Mouse (Mus musculus): Measurements from ENCODE around the gene Lhx5.

Lhx5 gene

DNA sequence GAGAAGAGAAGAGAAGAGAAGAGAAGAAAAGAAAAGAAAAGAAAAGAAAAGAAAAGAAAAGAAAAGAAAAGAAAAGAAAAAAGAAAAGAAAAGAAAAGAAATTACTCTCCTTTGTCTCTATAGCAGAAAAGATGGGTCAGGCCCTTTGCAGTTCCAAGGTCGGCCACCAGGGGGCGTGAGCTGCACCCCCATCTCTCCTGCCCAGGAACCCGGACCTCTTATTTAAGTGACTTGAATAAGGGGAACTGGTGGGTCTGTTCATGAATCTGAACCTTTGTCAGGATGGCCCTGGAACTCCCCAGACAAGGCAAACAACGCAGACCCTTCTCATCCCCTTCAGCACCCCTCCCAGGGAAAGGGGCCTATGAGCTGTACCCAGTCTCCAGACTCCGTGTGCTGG is 33.6 kb downstream of the Lhx5 start:
- DNase-seq (ENCODE audit: low spot score) = peak; percentile 60

DNA sequence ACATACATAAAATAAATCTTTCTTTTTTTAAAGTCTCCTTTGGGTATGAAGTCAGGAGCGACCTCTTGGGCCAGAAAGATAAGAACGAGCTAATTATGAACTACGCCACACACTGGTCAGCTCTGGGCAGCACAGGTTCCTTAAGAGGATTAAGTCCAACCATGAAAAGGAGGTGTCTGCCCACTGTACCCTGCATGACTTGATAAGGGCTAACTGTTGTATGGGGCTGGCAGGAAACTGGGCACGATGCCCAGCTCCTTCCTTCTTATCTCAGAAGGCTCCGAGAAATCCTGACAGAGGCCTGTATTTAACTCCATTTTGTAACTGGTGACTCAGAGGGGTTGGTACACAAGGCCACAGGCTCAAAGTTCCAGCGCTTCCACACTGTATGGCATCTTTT is 34.4 kb downstream of the Lhx5 start:
- DNase-seq (ENCODE audit: low spot score) = peak; percentile 82

DNA sequence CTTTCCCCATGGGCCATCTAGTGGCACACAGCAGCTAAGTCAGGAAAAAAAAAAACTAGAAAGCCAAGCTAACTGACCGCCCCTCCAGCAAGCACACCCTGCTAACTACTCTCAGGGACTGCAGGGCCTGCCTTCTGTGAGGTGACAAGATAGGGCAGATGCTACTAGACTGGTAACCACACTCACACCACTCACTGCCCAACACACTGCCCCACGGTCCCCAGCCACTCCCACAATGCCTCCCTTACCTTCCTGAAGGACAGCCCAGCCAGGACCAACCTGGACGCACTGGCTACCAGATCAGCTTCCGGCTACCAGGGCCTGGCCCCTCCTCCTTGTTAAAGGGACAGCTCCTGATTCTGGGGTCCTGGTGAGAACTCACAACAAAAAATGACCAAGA is 35.5 kb downstream of the Lhx5 start:
- peak; percentile 58 for DNase-seq (ENCODE audit: low spot score)

DNA sequence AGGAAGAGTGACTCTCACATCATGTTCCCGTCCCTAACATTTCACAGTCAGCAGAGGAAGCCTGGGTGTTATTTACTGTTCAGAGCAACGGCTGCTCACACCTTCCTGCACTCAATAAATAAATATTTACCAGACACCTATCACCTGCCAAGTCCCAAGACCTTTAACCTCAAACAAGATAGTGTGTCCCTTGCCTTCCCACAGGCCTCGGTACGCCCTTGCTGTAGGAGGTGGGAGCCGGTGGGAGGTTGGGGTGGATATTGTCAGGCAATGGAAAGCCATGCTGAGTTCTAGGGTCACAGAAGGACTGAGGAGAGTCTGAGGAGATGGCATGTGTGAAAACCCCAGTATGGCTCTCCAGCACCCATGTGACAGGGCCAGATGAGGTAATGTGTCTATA is 36.8 kb downstream of the Lhx5 start:
- no peak for DNase-seq (ENCODE audit: low spot score)

DNA sequence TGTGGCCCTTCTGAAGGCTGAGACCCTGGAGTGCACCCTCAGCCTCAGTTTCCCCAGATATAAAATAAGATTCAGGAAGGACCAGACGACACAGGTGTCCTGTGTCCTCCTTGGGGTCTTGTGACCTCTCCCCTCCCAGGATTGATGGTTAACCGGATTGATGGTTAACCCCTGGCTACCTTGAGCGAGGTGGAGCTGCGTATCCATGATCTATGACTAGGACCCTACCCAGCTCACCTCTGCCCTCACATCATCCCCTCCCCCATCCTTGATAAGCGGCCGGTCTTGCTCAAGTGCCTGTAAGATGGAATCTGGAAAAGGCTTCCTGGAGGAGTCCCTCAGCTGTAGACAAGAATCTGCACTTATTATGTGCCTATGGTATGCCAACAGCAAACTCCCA is 37.3 kb downstream of the Lhx5 start:
- no peak for DNase-seq (ENCODE audit: low spot score)

DNA sequence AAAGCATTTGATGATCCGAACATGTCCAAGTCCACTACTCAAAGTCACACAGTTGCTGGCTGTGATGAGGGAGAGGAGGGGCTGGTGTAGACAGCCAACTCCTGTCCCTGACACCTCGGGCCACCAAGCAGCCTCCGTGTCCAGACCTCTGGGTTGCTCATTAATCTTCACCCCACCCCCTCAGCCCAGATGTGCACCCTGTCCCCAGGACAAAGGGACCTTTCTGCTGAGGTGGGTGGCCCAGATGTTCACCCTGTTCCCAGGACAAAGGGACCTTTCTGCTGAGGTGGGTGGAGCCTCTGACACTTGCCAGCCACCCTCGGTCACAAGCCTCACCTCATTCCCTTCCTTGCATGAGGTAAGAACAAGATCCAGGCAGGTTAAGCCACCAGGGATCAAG is 40.0 kb downstream of the Lhx5 start:
- peak; percentile 4 for DNase-seq (ENCODE audit: low spot score)

DNA sequence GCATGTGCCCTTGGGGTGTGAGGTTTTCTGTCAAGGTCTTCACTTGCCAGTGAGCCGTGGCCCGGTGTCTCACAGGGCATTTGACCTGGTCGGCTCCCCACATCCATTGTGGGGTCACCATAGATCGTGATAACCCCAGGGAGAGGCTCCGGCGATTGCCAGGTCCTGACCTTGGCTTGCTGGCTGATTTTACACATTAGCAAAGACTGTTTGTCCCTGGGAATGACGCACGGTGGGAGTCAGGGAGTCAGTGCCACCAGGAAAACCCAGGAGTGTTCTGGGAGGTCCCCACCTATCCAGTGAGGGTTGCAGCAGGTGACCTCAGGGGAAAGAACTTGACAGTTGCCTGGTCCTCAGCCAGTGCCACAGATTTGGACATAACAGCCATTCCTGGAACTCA is 41.3 kb downstream of the Lhx5 start, which contains the start of gene Sdsl:
TSS of gene Sdsl (minus strand) at position 41 of the 400 bp plus-strand sequence.
- DNase-seq (ENCODE audit: low spot score) = peak; percentile 4

DNA sequence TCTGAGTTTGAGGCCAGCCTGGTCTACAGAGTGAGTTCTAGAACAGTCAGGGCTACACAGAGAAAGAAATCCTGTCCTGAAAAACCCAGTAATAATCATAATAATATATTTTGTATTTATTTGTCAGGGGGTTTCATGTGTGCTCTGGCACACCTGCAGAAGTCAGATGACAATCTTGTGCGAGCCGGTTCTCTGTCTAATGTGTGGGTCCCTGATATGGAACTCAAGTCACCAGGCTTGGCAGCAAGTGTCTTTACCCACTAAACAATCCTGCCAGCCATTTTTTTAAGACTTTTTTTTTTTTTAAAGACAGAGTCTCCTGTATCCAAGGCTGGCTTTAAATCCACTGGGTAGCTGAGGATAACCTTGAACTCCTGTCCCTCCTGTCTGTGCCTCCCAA is 41.9 kb downstream of the Lhx5 start:
- DNase-seq (ENCODE audit: low spot score) = no peak

DNA sequence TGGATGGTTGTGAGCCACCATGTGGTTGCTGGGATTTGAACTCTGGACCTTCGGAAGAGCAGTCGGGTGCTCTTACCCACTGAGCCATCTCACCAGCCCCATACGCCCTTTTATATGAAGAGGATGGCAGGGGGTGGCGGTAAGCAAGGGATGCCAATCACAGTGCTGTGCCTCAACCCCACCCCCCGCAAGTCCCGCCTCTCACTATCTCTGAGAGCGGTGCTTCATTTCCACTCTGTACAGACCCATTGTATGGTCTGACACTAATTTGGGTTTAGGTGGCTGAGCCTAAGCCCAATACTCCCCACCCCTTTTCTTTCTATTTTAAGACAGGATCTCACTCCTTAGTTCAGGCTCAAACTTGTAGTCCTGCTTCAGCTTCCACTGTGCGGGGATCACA is 44.4 kb downstream of the Lhx5 start:
- no peak for DNase-seq (ENCODE audit: low spot score)

DNA sequence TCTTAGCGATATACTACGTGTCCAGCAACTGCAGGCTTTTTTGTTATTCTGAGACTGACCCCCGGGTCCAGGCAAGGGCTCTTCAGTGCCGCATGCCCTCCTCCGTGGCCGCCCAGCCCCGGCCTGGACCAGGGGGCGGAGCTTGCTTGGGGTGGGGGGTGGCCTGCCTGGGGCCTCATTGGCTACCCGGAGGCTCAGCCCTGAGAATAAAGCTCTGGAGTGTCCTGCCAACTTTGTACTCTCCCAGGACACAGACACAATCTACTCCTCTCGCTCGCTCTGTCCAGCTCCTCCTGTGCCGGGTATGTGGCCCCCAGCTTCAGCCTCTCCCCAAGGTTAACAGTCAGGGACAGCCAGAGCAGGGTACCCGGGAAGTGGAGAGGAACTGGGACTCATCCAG is 44.8 kb downstream of the Lhx5 start, which contains the start of gene Sds:
TSS of gene Sds (plus strand) at position 231 of the 400 bp plus-strand sequence.
- DNase-seq (ENCODE audit: low spot score) = no peak

DNA sequence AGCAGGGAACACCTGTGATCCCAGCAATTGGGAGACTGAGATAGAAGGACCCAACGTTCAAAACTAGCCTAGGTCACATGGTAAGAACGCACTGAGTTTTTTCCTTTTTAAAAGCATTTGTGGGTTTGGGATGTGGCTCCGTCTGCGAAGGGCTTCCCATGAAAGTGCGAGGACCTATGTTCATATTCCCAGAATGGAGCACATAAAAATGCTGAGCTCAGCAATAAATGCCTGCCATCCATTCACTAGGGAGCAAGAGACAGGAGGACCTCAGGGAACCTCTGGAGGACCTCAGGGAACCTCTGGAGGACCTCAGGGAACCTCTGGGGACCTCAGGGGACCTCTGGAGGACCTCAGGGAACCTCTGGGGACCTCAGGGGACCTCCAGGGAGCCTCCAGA is 46.5 kb downstream of the Lhx5 start:
- DNase-seq (ENCODE audit: low spot score) = no peak

DNA sequence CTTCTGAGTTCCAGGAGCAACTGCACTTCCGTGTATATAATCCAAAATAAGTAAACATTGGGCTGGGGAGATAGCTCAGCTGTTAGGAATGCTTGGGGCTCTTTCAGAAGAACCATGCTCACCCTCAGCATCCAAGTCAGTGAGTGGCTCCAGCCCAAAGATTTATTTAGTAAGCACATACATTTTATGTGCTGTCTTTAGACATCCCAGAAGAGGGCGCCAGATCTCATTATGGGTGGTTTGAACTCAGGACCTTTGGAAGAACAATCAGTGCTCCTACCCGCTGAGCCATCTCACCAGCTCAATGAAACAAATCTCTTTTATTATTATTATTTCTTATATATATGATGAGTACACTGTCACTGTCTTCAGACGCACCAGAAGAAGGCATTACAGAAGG is 48.0 kb downstream of the Lhx5 start:
- DNase-seq (ENCODE audit: low spot score) = no peak

DNA sequence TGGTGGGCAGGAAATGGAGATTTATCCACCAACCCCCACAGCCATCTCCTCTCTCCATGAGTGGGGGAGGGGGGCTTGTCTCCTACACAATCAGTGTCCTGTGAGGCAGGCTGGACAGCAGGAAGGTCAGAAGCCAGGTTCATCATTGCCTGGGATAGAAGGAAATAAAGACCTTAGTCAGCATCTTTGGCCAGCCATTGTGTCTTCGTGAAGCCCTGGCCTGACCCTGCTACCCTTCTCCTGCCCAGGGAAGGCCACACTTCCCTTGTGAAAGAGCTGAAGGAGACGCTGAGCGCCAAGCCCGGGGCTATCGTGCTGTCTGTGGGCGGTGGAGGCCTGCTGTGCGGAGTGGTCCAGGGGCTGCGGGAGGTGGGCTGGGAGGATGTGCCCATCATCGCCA is 49.7 kb downstream of the Lhx5 start:
- DNase-seq (ENCODE audit: low spot score) = no peak

DNA sequence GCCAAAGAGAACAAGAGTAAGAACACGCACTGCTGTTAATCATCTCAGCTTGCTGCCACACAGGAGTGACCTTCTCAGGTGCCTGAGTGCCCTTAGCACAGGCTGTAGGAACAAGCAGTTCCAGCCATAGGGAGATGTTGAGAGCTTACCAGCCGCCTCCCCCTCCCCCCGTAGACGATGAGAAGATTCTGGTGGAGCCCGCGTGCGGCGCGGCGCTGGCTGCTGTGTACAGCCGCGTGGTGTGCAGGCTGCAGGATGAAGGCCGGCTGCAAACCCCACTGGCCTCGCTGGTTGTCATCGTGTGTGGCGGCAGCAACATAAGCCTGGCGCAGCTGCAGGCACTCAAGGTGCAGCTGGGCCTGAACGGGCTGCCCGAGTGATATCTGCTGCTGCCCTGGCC is 51.9 kb downstream of the Lhx5 start:
- DNase-seq (ENCODE audit: low spot score) = no peak

DNA sequence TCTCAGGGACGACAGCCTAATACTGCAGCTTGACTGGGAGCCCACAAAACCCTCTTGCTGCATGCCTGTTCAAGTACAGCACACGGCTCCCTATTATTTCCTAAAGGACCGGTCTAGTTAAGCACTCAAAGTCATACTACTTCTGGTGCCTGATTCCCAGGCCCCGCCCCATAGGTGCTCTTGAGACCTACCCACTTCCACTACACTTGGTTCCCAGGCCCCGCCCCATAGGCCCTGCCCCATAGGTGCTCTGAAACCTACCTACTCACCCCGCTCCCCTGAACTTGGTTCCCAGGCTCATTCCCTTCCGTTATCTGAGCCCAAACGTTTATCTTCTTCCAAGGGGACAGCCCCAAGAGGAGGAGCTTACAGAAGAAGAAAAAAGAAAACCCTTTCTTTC is 56.3 kb downstream of the Lhx5 start:
- DNase-seq (ENCODE audit: low spot score) = no peak

DNA sequence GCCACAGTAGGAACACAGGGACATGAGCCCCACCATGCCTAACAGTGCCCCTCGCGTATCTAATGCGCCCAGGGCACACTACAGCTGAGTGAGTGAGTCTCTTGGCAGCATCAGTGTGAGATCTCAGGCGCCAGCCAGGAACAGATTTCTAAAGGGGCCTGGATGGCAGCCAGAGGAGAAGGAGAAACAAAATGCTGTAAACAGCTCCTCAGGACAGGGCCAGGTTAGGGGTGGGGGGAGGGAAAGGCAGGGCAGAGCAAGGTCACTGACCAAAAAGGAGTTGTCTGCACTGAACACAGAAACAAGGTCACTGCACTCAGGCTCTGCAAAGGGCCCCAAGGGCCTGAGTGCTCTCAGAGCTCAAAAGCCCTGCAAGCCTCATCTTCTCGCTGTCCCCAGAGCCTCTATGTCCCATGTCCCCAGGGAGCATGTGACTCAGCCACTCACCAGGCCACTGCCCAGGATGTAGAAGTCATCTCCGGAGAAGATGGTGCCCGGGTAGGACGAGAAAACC is 59.2 kb downstream of the Lhx5 start:
- DNase-seq (ENCODE audit: low spot score) = peak; percentile 65

Measured in testis, postnatal 14 days (tissue).